Mouse (Mus musculus) liver, embryonic 15.5 days (tissue): Measurements from ENCODE around the gene Lysmd3. TPM values are rescaled to one million over a fixed set of nuclear protein-coding genes. Genes with fewer than 3 reads are reported as not detected.

Experiments
- ATAC-seq: fragments of 200-750 bp; cut with Nextera tagmentation; 2 replicates; pipeline ENCODE4 v1.8.0; 2017; ENCODE audit warnings: moderate number of reproducible peaks, mild to moderate bottlenecking, moderate library complexity; ENCODE audit not compliant: insufficient read depth
- H3K27ac ChIP-seq: fragments of 300-500 bp; sonication (generic); replicated peaks from 2 replicates; pipeline ENCODE4 v1.5.1; 2015; ENCODE audit warnings: mild to moderate bottlenecking, inconsistent platforms
- H3K27me3 ChIP-seq: fragments of 300-500 bp; sonication (generic); 2 replicates; pipeline ENCODE4 v1.6.1; 2015; ENCODE audit warnings: mild to moderate bottlenecking, inconsistent platforms
- H3K36me3 ChIP-seq: fragments of 300-500 bp; sonication (generic); replicated peaks from 2 replicates; pipeline ENCODE4 v1.6.1; 2015; ENCODE audit warnings: moderate library complexity, mild to moderate bottlenecking, inconsistent platforms
- H3K4me1 ChIP-seq: fragments of 300-500 bp; sonication (generic); replicated peaks from 2 replicates; pipeline ENCODE4 v1.6.1; 2015; ENCODE audit warnings: inconsistent platforms
- H3K4me2 ChIP-seq: fragments of 300-500 bp; sonication (generic); 2 replicates; pipeline ENCODE4 v1.6.1; 2015; ENCODE audit warnings: moderate library complexity, mild to moderate bottlenecking, inconsistent platforms
- H3K4me3 ChIP-seq: fragments of 300-500 bp; sonication (generic); replicated peaks from 2 replicates; pipeline ENCODE4 v1.5.1; 2015; ENCODE audit warnings: mild to moderate bottlenecking, inconsistent platforms
- H3K9ac ChIP-seq: fragments of 300-500 bp; sonication (generic); 2 replicates; pipeline ENCODE4 v1.6.1; 2015; ENCODE audit warnings: moderate library complexity, mild to moderate bottlenecking, inconsistent platforms
- H3K9me3 ChIP-seq: fragments of 300-500 bp; sonication (generic); replicated peaks from 2 replicates; pipeline ENCODE4 v1.6.1; 2016; ENCODE audit warnings: inconsistent platforms
- WGBS: fragments of 180-500 bp; shearing (Covaris S2); methylation state at CpG from one replicate; pipeline ENCODE4 v1.1.7; 2015; ENCODE audit warnings: mixed read lengths; ENCODE audit not compliant: insufficient replicate concordance; 5-methylcytosine and 5-hydroxymethylcytosine counted together
- polyA plus RNA-seq: library from polyadenylated mRNA; unstranded; fragments of >200 nt; fragmentation: Nextera tagmentation; extraction: Ambion mirVana; gene quantifications from 2 replicates; pipeline ENCODE4 v1.2.1, GENCODE M21; 2015

Gene Lysmd3
- polyA plus RNA-seq, 1 experiment from 2014 or later: 16.0 TPM

- Histone ChIP-seq H3K4me2 (no peak overlapping the region), H3K9ac (no peak overlapping the region), H3K4me3 (no peak overlapping the region), H3K27ac (no peak overlapping the region), H3K4me1 (no peaks in the 10 kb centered on the region; the same call in 1 of the 2 replicates), H3K9me3 (no peaks in the 10 kb centered on the region), H3K27me3 (no peaks in the 10 kb centered on the region), H3K36me3 (peaks cover 53% of the 10 kb centered on the region)
- ATAC-seq: no peak
- WGBS: 80% methylated on average over 8 of the region's 8 CpGs
These were observed 17.9 kb downstream of the Lysmd3 start for GRCm38 (mm10) chr13:81675333-81675732.

- H3K4me3 ChIP-seq: no peak overlapping the region
- no peak overlapping the region for H3K9ac ChIP-seq
- peak; percentile 37; the same call in 1 of the 2 replicates for ATAC-seq
- no peaks in the 10 kb centered on the region for H3K9me3 ChIP-seq
- no peaks in the 10 kb centered on the region for H3K27me3 ChIP-seq
- H3K4me1 ChIP-seq: peaks cover 6% of the 10 kb centered on the region; the same call in 1 of the 2 replicates
- peaks cover 15% of the 10 kb centered on the region; the same call in 1 of the 2 replicates for H3K36me3 ChIP-seq
- 80% methylated on average over 3 of the region's 3 CpGs for WGBS
- H3K4me2 ChIP-seq: no peak overlapping the region
- no peak overlapping the region for H3K27ac ChIP-seq
These were observed 25.6 kb downstream of the Lysmd3 start for GRCm38 (mm10) chr13:81683107-81683506.

GRCm38 (mm10) chr13:81684258-81684657 is 26.8 kb downstream of the Lysmd3 start:
- H3K27ac ChIP-seq: no peak overlapping the region
- no peak for ATAC-seq
- no peaks in the 10 kb centered on the region for H3K9me3 ChIP-seq
- H3K27me3 ChIP-seq: no peaks in the 10 kb centered on the region
- 77% methylated on average over 5 of the region's 5 CpGs for WGBS
- H3K4me1 ChIP-seq: peaks cover 6% of the 10 kb centered on the region; the same call in 1 of the 2 replicates
- H3K4me3 ChIP-seq: no peak overlapping the region
- H3K9ac ChIP-seq: no peak overlapping the region
- no peak overlapping the region for H3K4me2 ChIP-seq
- H3K36me3 ChIP-seq: peaks cover 15% of the 10 kb centered on the region; the same call in 1 of the 2 replicates

- Histone ChIP-seq H3K4me2 (no peak overlapping the region), H3K27me3 (no peaks in the 10 kb centered on the region), H3K27ac (no peak overlapping the region), H3K4me3 (no peak overlapping the region), H3K9ac (no peak overlapping the region), H3K4me1 (peaks cover 11% of the 10 kb centered on the region), H3K36me3 (peaks cover 21% of the 10 kb centered on the region), H3K9me3 (no peaks in the 10 kb centered on the region)
- ATAC-seq: no peak
- 80% methylated on average over 3 of the region's 3 CpGs for WGBS
These were observed 27.4 kb downstream of the Lysmd3 start for GRCm38 (mm10) chr13:81684884-81685283.

GRCm38 (mm10) chr13:81689587-81689986 is 32.1 kb downstream of the Lysmd3 start:
- Histone ChIP-seq H3K4me1 (peaks cover 28% of the 10 kb centered on the region), H3K27ac (peak overlapping the region; percentile 73; the same call in 1 of the 2 replicates), H3K4me3 (no peak overlapping the region), H3K4me2 (peak overlapping the region; percentile 23), H3K9me3 (no peaks in the 10 kb centered on the region), H3K9ac (no peak overlapping the region), H3K36me3 (peaks cover 11% of the 10 kb centered on the region), H3K27me3 (no peaks in the 10 kb centered on the region)
- peak; percentile 29; the same call in 1 of the 2 replicates for ATAC-seq
- 59% methylated on average over 3 of the region's 3 CpGs for WGBS

- H3K4me2 ChIP-seq: peak overlapping the region; percentile 55
- no peaks in the 10 kb centered on the region for H3K9me3 ChIP-seq
- H3K36me3 ChIP-seq: peaks cover 11% of the 10 kb centered on the region
- peak overlapping the region; percentile 12; the same call in 1 of the 2 replicates for H3K9ac ChIP-seq
- peak overlapping the region; percentile 73 for H3K27ac ChIP-seq
- no peaks in the 10 kb centered on the region for H3K27me3 ChIP-seq
- WGBS: 16% methylated on average over 10 of the region's 10 CpGs
- peak; percentile 82 for ATAC-seq
- H3K4me3 ChIP-seq: 0 out of 2 replicates have a peak overlapping the region, but pooled peaks have one; percentile 5
- peaks cover 28% of the 10 kb centered on the region for H3K4me1 ChIP-seq
These were observed 33.0 kb downstream of the Lysmd3 start for GRCm38 (mm10) chr13:81690477-81690876.

GRCm38 (mm10) chr13:81691606-81692005 is 34.1 kb downstream of the Lysmd3 start:
- peak overlapping the region; percentile 67 for H3K27ac ChIP-seq
- whole genome bisulfite sequencing: 25% methylated on average over 9 of the region's 9 CpGs
- H3K27me3 ChIP-seq: no peaks in the 10 kb centered on the region
- no peak overlapping the region for H3K9ac ChIP-seq
- peaks cover 28% of the 10 kb centered on the region for H3K4me1 ChIP-seq
- no peaks in the 10 kb centered on the region for H3K9me3 ChIP-seq
- H3K36me3 ChIP-seq: peaks cover 6% of the 10 kb centered on the region
- H3K4me2 ChIP-seq: peak overlapping the region; percentile 41
- H3K4me3 ChIP-seq: no peak overlapping the region
- peak; percentile 83 for ATAC-seq

- Histone ChIP-seq H3K27ac (no peak overlapping the region), H3K4me2 (no peak overlapping the region), H3K27me3 (no peaks in the 10 kb centered on the region), H3K4me3 (no peak overlapping the region), H3K36me3 (peaks cover 20% of the 10 kb centered on the region), H3K9me3 (no peaks in the 10 kb centered on the region), H3K9ac (no peak overlapping the region), H3K4me1 (peaks cover 28% of the 10 kb centered on the region)
- WGBS: 88% methylated on average over 12 of the region's 12 CpGs
- ATAC-seq: no peak
These were observed 37.0 kb downstream of the Lysmd3 start for GRCm38 (mm10) chr13:81694446-81694845.

GRCm38 (mm10) chr13:81703148-81703547 is 45.7 kb downstream of the Lysmd3 start:
- no peak overlapping the region for H3K27ac ChIP-seq
- WGBS: 77% methylated on average over 7 of the region's 7 CpGs
- peaks cover 21% of the 10 kb centered on the region; the same call in 1 of the 2 replicates for H3K4me1 ChIP-seq
- no peak overlapping the region for H3K4me3 ChIP-seq
- H3K9ac ChIP-seq: no peak overlapping the region
- no peaks in the 10 kb centered on the region for H3K27me3 ChIP-seq
- no peak overlapping the region for H3K4me2 ChIP-seq
- H3K36me3 ChIP-seq: peaks cover 7% of the 10 kb centered on the region; the same call in 1 of the 2 replicates
- ATAC-seq: no peak
- H3K9me3 ChIP-seq: no peaks in the 10 kb centered on the region

GRCm38 (mm10) chr13:81703621-81704020 is 46.2 kb downstream of the Lysmd3 start:
- ATAC-seq: no peak
- H3K27ac ChIP-seq: no peak overlapping the region
- H3K9ac ChIP-seq: no peak overlapping the region
- H3K9me3 ChIP-seq: no peaks in the 10 kb centered on the region
- peaks cover 21% of the 10 kb centered on the region; the same call in 1 of the 2 replicates for H3K4me1 ChIP-seq
- 84% methylated on average over 9 of the region's 9 CpGs for WGBS
- 0 out of 2 replicates have a peak, but pooled peaks cover 3% of the 10 kb centered on the region for H3K36me3 ChIP-seq
- H3K4me2 ChIP-seq: no peak overlapping the region
- H3K4me3 ChIP-seq: no peak overlapping the region
- no peaks in the 10 kb centered on the region for H3K27me3 ChIP-seq

- Histone ChIP-seq H3K27me3 (no peaks in the 10 kb centered on the region), H3K4me1 (peaks cover 30% of the 10 kb centered on the region), H3K36me3 (no peaks in the 10 kb centered on the region), H3K27ac (no peak overlapping the region), H3K4me2 (no peak overlapping the region), H3K4me3 (no peak overlapping the region), H3K9ac (no peak overlapping the region), H3K9me3 (no peaks in the 10 kb centered on the region)
- ATAC-seq: no peak
- 81% methylated on average over 5 of the region's 5 CpGs for WGBS
These were observed 48.8 kb downstream of the Lysmd3 start for GRCm38 (mm10) chr13:81706311-81706710.

GRCm38 (mm10) chr13:81709805-81710204 is 52.3 kb downstream of the Lysmd3 start:
- Histone ChIP-seq H3K9ac (peak overlapping the region; percentile 70), H3K9me3 (no peaks in the 10 kb centered on the region), H3K27me3 (no peaks in the 10 kb centered on the region), H3K4me1 (peaks cover 48% of the 10 kb centered on the region), H3K4me3 (peak overlapping the region; percentile 87), H3K4me2 (peak overlapping the region; percentile 99), H3K27ac (peak overlapping the region; percentile 93), H3K36me3 (no peaks in the 10 kb centered on the region)
- ATAC-seq: no peak
- WGBS: 16% methylated on average over 4 of the region's 4 CpGs
